Mouse (Mus musculus) T-helper 2 cell (primary cell): ENCODE results near the gene Phc3.
"Not testable (repeated sequence)": the region's sequence is repeated elsewhere in the genome, so short reads cannot be mapped to it uniquely, and the experiment has no call there.

Experiments used
- in situ Hi-C: fragments of 300-600 bp; cut with MboI, MseI; formaldehyde crosslinking; loops from one replicate; pipeline ENCODE4 v1.15.1; 2025; ENCODE audit warnings: high pct_unique_total_duplicates

The Phc3 gene

GRCm38 (mm10) chr3:30869995-30870394 lies 99.2 kb downstream of the Phc3 start:
- in situ Hi-C loops = no loop called here

GRCm38 (mm10) chr3:30868625-30869024 lies 100.6 kb downstream of the Phc3 start:
- in situ Hi-C loops = no loop called here

GRCm38 (mm10) chr3:30868176-30868575 lies 101.0 kb downstream of the Phc3 start:
- in situ Hi-C loops = no loop called here

GRCm38 (mm10) chr3:30864640-30865039 lies 104.6 kb downstream of the Phc3 start:
- in situ Hi-C loops = no loop called here

- in situ Hi-C loops = no loop called here
Observed at GRCm38 (mm10) chr3:30863712-30864435, 105.3 kb downstream of the Phc3 start.

- in situ Hi-C loops = no loop called here
Observed at GRCm38 (mm10) chr3:30860705-30861104, 108.5 kb downstream of the Phc3 start.

GRCm38 (mm10) chr3:30859599-30859998 lies 109.6 kb downstream of the Phc3 start:
- in situ Hi-C loops = not testable (repeated sequence)

- in situ Hi-C loops = no loop called here
Observed at GRCm38 (mm10) chr3:30855604-30856458, 113.4 kb downstream of the Phc3 start, which contains the start of gene Gpr160. Gene Gpr160 (plus strand): TSS chr3:30855950.

GRCm38 (mm10) chr3:30853596-30853995 lies 115.6 kb downstream of the Phc3 start:
- in situ Hi-C loops = no loop called here

- in situ Hi-C loops = no loop called here
Observed at GRCm38 (mm10) chr3:30851422-30851821, 117.8 kb downstream of the Phc3 start.
